Mouse (Mus musculus) MEL (cell line): ENCODE results near the gene Mcat. TPM values are rescaled to one million over a fixed set of nuclear protein-coding genes. Genes with fewer than 3 reads are reported as not detected.

Experiments used
- DNase-seq: peaks from one replicate; pipeline ENCODE4 v3.0.0; 2011; ENCODE audit warnings: low read depth, low spot score
- H3K27ac ChIP-seq: 2 replicates; pipeline ENCODE4 v1.5.1; 2012; ENCODE audit warnings: low read depth, mild to moderate bottlenecking, control low read depth, low read length, moderate library complexity; ENCODE audit not compliant: control insufficient read depth
- H3K27me3 ChIP-seq, 2 experiments: fragments of 150-350 bp in 1 of 2; sonication (generic) in 1 of 2; 2 replicates each; pipeline ENCODE4 v1.6.1; 2012; ENCODE audit warnings: low read length in 2 of 2, mild to moderate bottlenecking in 2 of 2, improper control_type of control experiment in 1 of 2, moderate library complexity in 1 of 2; ENCODE audit not compliant: insufficient read depth in 2 of 2, control insufficient read depth in 1 of 2
- H3K36me3 ChIP-seq, 2 experiments: 2 replicates each; pipeline ENCODE4 v1.6.1; 2012 to 2014; ENCODE audit warnings: low read length in 2 of 2, improper control_type of control experiment in 1 of 2, inconsistent platforms in 1 of 2, mild to moderate bottlenecking in 1 of 2; ENCODE audit not compliant: insufficient read depth in 2 of 2, control insufficient read depth in 1 of 2
- H3K4me1 ChIP-seq, 2 experiments: fragments of 150-350 bp in 1 of 2; sonication (generic) in 1 of 2; 2 replicates each; pipeline ENCODE4 v1.6.1; 2012; ENCODE audit warnings: low read length in 2 of 2, improper control_type of control experiment in 1 of 2, mild to moderate bottlenecking in 1 of 2; ENCODE audit not compliant: insufficient read depth in 2 of 2, control insufficient read depth in 1 of 2
- H3K4me3 ChIP-seq, 2 experiments: fragments of 150-350 bp in 1 of 2; sonication (generic) in 1 of 2; 2 replicates each; pipeline ENCODE4 v1.5.1; 2012; ENCODE audit warnings: low read depth in 2 of 2, low read length in 2 of 2, mild to moderate bottlenecking in 2 of 2, moderate library complexity in 2 of 2, control low read depth in 1 of 2, improper control_type of control experiment in 1 of 2; ENCODE audit not compliant: control insufficient read depth in 1 of 2, insufficient read depth in 1 of 2
- H3K79me2 ChIP-seq: 2 replicates; pipeline ENCODE4 v1.6.1; 2012; ENCODE audit warnings: mild to moderate bottlenecking, low read length, moderate library complexity; ENCODE audit not compliant: control insufficient read depth, poor library complexity, insufficient read depth
- H3K9ac ChIP-seq: 2 replicates; pipeline ENCODE4 v1.6.1; 2012; ENCODE audit warnings: low read depth, mild to moderate bottlenecking, control low read depth, low read length, moderate library complexity; ENCODE audit not compliant: control insufficient read depth, poor library complexity, severe bottlenecking
- H3K9me3 ChIP-seq: fragments of 150-350 bp; sonication (generic); replicated peaks from 2 replicates; pipeline ENCODE4 v1.6.1; 2012; ENCODE audit warnings: mild to moderate bottlenecking, low read length, improper control_type of control experiment, moderate library complexity; ENCODE audit not compliant: insufficient read depth
- BHLHE40 ChIP-seq: IDR thresholded peaks from 2 replicates; pipeline ENCODE4 v1.6.1; 2012; ENCODE audit warnings: low read depth, mild to moderate bottlenecking, inconsistent platforms, low read length, improper control_type of control experiment, borderline replicate concordance
- CHD1 ChIP-seq: IDR thresholded peaks from 2 replicates; pipeline ENCODE4 v1.6.1; 2012; ENCODE audit warnings: low read depth, mild to moderate bottlenecking, inconsistent platforms, low read length, improper control_type of control experiment
- CTCF ChIP-seq, 3 experiments: IDR thresholded peaks in 2 of 3; conservative IDR thresholded peaks in 1 of 3; 2 replicates each; pipeline ENCODE4 v1.5.1; 2011 to 2012; ENCODE audit warnings: low read length in 3 of 3, low read depth in 2 of 3, mild to moderate bottlenecking in 2 of 3, improper control_type of control experiment in 1 of 3, inconsistent platforms in 1 of 3, mixed read lengths in 1 of 3, moderate library complexity in 1 of 3; ENCODE audit not compliant: control insufficient read depth in 1 of 3, insufficient read depth in 1 of 3, poor library complexity in 1 of 3, severe bottlenecking in 1 of 3
- ELF1 ChIP-seq: IDR thresholded peaks from 2 replicates; pipeline ENCODE4 v1.6.1; 2014; ENCODE audit warnings: low read depth, mild to moderate bottlenecking, inconsistent platforms, low read length, improper control_type of control experiment, moderate library complexity
- EP300 ChIP-seq, 2 experiments: IDR thresholded peaks; 2 replicates each; pipeline ENCODE4 v1.6.1; 2011; ENCODE audit warnings: improper control_type of control experiment in 2 of 2, low read length in 2 of 2, low read depth in 1 of 2, mild to moderate bottlenecking in 1 of 2
- ETS1 ChIP-seq: IDR thresholded peaks from 2 replicates; pipeline ENCODE4 v1.6.1; 2012; ENCODE audit warnings: low read depth, mild to moderate bottlenecking, inconsistent platforms, low read length, improper control_type of control experiment, moderate library complexity
- GABPA ChIP-seq: IDR thresholded peaks from 2 replicates; pipeline ENCODE4 v1.6.1; 2012; ENCODE audit warnings: low read depth, mild to moderate bottlenecking, inconsistent platforms, low read length, improper control_type of control experiment, moderate library complexity
- HCFC1 ChIP-seq: IDR thresholded peaks from 2 replicates; pipeline ENCODE4 v1.6.1; 2012; ENCODE audit warnings: low read depth, mild to moderate bottlenecking, inconsistent platforms, low read length, improper control_type of control experiment, moderate library complexity
- JUND ChIP-seq: IDR thresholded peaks from 2 replicates; pipeline ENCODE4 v1.6.1; 2011; ENCODE audit warnings: low read depth, mild to moderate bottlenecking, improper control_type of control experiment, low read length
- KAT2A ChIP-seq: conservative IDR thresholded peaks from 2 replicates; pipeline ENCODE4 v1.6.1; 2012; ENCODE audit warnings: low read depth, low read length, improper control_type of control experiment, inconsistent platforms
- MAX ChIP-seq: IDR thresholded peaks from 2 replicates; pipeline ENCODE4 v1.6.1; 2011; ENCODE audit warnings: low read length, improper control_type of control experiment
- MEF2A ChIP-seq: IDR thresholded peaks from 2 replicates; pipeline ENCODE4 v1.6.1; 2014; ENCODE audit warnings: low read depth, mild to moderate bottlenecking, inconsistent platforms, low read length, improper control_type of control experiment; ENCODE audit not compliant: poor library complexity, insufficient replicate concordance, severe bottlenecking; ENCODE audit errors: extremely low read depth
- MXI1 ChIP-seq: IDR thresholded peaks from 2 replicates; pipeline ENCODE4 v1.6.1; 2011; ENCODE audit warnings: mild to moderate bottlenecking, low read depth, low read length, improper control_type of control experiment
- MYC ChIP-seq: IDR thresholded peaks from 2 replicates; pipeline ENCODE4 v1.6.1; 2011; ENCODE audit warnings: low read depth, mild to moderate bottlenecking, low read length, improper control_type of control experiment, moderate library complexity
- NRF1 ChIP-seq: IDR thresholded peaks from 2 replicates; pipeline ENCODE4 v1.6.1; 2014; ENCODE audit warnings: low read depth, mild to moderate bottlenecking, inconsistent platforms, low read length, improper control_type of control experiment, moderate library complexity; ENCODE audit not compliant: poor library complexity, insufficient read depth, severe bottlenecking
- POLR2A ChIP-seq, 2 experiments: IDR thresholded peaks; 2 replicates each; pipeline ENCODE4 v1.6.1; 2011 to 2012; ENCODE audit warnings: low read length in 2 of 2, mild to moderate bottlenecking in 2 of 2, control low read depth in 1 of 2, improper control_type of control experiment in 1 of 2, low read depth in 1 of 2, moderate library complexity in 1 of 2; ENCODE audit not compliant: control insufficient read depth in 1 of 2, insufficient read depth in 1 of 2, poor library complexity in 1 of 2
- POLR2AphosphoS2 ChIP-seq: IDR thresholded peaks from 2 replicates; pipeline ENCODE4 v1.6.1; 2011; ENCODE audit warnings: low read length, improper control_type of control experiment
- RAD21 ChIP-seq: IDR thresholded peaks from 2 replicates; pipeline ENCODE4 v1.6.1; 2011; ENCODE audit warnings: mild to moderate bottlenecking, low read depth, low read length, improper control_type of control experiment
- RCOR1 ChIP-seq: IDR thresholded peaks from 2 replicates; pipeline ENCODE4 v1.6.1; 2012; ENCODE audit warnings: low read depth, mild to moderate bottlenecking, inconsistent platforms, low read length, improper control_type of control experiment
- SIN3A ChIP-seq: IDR thresholded peaks from 2 replicates; pipeline ENCODE4 v1.6.1; 2012; ENCODE audit warnings: low read length, improper control_type of control experiment, inconsistent platforms
- TAL1 ChIP-seq: IDR thresholded peaks from 2 replicates; pipeline ENCODE4 v1.6.1; 2012; ENCODE audit warnings: mild to moderate bottlenecking, inconsistent platforms, low read length, moderate library complexity, mixed read lengths
- TBP ChIP-seq: IDR thresholded peaks from 2 replicates; pipeline ENCODE4 v1.8.0; 2011; ENCODE audit warnings: low read depth, low read length, improper control_type of control experiment
- TCF12 ChIP-seq: IDR thresholded peaks from 2 replicates; pipeline ENCODE4 v1.6.1; 2014; ENCODE audit warnings: low read depth, mild to moderate bottlenecking, inconsistent platforms, low read length, improper control_type of control experiment, moderate library complexity
- UBTF ChIP-seq: IDR thresholded peaks from 2 replicates; pipeline ENCODE4 v1.6.1; 2012; ENCODE audit warnings: low read depth, mild to moderate bottlenecking, inconsistent platforms, low read length, improper control_type of control experiment, moderate library complexity, borderline replicate concordance; ENCODE audit not compliant: insufficient read depth
- USF1 ChIP-seq: IDR thresholded peaks from 2 replicates; pipeline ENCODE4 v1.6.1; 2014; ENCODE audit warnings: low read depth, mild to moderate bottlenecking, inconsistent platforms, low read length, improper control_type of control experiment, moderate library complexity
- USF2 ChIP-seq, 2 experiments: IDR thresholded peaks; 2 replicates each; pipeline ENCODE4 v1.6.1; 2011 to 2012; ENCODE audit warnings: improper control_type of control experiment in 2 of 2, low read length in 2 of 2, borderline replicate concordance in 1 of 2, inconsistent platforms in 1 of 2, low read depth in 1 of 2, mild to moderate bottlenecking in 1 of 2; ENCODE audit not compliant: insufficient read depth in 1 of 2
- ZMIZ1 ChIP-seq: IDR thresholded peaks from 2 replicates; pipeline ENCODE4 v1.6.1; 2012; ENCODE audit warnings: low read depth, mild to moderate bottlenecking, inconsistent platforms, low read length, improper control_type of control experiment, moderate library complexity
- polyA plus RNA-seq, 2 experiments: library from polyadenylated mRNA; stranded (reverse) in 1 of 2; unstranded in 1 of 2; fragments of >175 nt in 1 of 2; fragments of >200 nt in 1 of 2; gene quantifications; 2 replicates each; pipeline versions ENCODE4 v1.2.1 to v1.2.4; 2012; ENCODE audit warnings: low replicate concordance in 2 of 2, low read depth in 1 of 2; ENCODE audit not compliant: insufficient read length in 2 of 2, insufficient read depth in 1 of 2, missing spikeins in 1 of 2
- total RNA-seq: library from RNA; depleted of rRNA; stranded (reverse); fragments of 300-350 nt; gene quantifications from 2 replicates; pipeline ENCODE4 v1.2.3, GENCODE M21; 2012

Gene Mcat
- total and polyA plus RNA-seq, 3 experiments = 28.8 to 35.9 TPM; not detected in 1

DNA sequence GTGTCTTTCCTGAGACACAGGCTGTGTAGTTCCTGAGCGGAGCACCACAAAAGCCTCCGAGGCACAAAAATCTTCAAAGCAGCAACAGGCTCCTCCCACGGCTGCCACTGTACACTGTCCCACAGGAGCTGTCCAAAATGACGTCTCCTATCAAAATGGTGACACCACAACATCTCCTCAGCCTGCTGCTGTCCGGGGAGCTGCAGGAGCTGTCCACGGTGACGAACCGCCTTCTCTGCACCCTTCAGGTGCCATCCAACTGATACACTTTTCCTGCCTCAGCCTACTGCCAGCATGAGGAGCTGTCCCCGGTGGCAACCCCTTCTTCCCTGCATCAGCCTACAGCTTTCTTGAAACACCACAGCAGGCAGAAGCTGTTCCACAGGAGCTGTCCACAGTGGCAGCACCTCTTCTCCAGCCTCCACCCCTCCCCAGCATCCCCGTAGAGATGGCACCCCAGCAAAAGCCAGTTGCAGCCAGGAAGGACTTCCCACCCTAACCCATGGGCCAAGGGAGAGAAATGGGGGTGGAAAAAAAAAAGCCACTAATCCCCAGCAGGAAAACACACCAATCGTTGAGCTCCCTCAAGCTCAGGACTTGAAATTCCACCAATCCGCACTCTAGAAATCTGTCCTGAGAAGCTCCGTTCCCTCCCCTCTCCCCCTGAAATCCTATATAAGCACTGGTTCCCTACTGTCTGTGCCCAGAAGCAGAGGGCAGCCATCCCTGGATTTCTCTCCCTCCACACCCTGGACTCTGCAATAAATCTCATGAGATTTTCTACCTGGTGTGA, 50.9 kb downstream of the Mcat start:
- DNase-seq = peak; percentile 35
- Histone ChIP-seq H3K27ac (no peak overlapping the region), H3K27me3 (0 out of 4 replicates have a peak, but pooled peaks cover 0 to 1% of the 10 kb centered on the region in 2 experiments), H3K4me3 (no peak overlapping the region), H3K9me3 (no peaks in the 10 kb centered on the region), H3K9ac (no peak overlapping the region), H3K4me1 (no peaks in the 10 kb centered on the region), H3K79me2 (no peaks in the 10 kb centered on the region; the same call in 1 of the 2 replicates), H3K36me3 (peaks cover 0 to 2% of the 10 kb centered on the region in 2 experiments; a peak in 1 of 4 replicates)
- TF ChIP-seq SIN3A (peak; percentile 69), HCFC1 (no peak), TCF12 (no peak), JUND (no peak), MXI1 (peak; percentile 57)

- 0 out of 4 replicates have a peak, but pooled peaks cover 0 to 1% of the 10 kb centered on the region in 2 experiments for H3K27me3 ChIP-seq
- TF ChIP-seq TAL1 = no peak
- no peak for TF ChIP-seq CHD1
- TF ChIP-seq MYC = no peak
- peak; percentile 92 for TF ChIP-seq NRF1
- peak; percentile 98 for TF ChIP-seq SIN3A
- peak; percentile 94 for TF ChIP-seq ELF1
- TF ChIP-seq USF2 (IDR thresholded peaks at IDR 0.05; ENCODE audit: borderline replicate concordance in 1 of 2, insufficient read depth in 1 of 2, low read depth in 1 of 2, low read length in 2 of 2) = no peak
- no peak for TF ChIP-seq POLR2AphosphoS2
- TF ChIP-seq POLR2A (IDR thresholded peaks at IDR 0.05; ENCODE audit: control insufficient read depth in 1 of 2, insufficient read depth in 1 of 2, low read depth in 1 of 2, low read length in 2 of 2, poor library complexity in 1 of 2) = peak in 1 of 2 experiments; percentile 69; a peak in 2 of 4 replicates
- TF ChIP-seq USF1 = no peak
- TF ChIP-seq TBP = no peak
- no peak for TF ChIP-seq RCOR1
- peak; percentile 11; the same call in 1 of the 2 replicates for TF ChIP-seq ZMIZ1
- TF ChIP-seq EP300 (IDR thresholded peaks at IDR 0.05; ENCODE audit: low read depth in 1 of 2, low read length in 2 of 2) = no peak
- no peak for TF ChIP-seq MEF2A
- no peak for TF ChIP-seq BHLHE40
- TF ChIP-seq MXI1 = peak; percentile 89
- no peak for TF ChIP-seq RAD21
- TF ChIP-seq CTCF (IDR thresholded peaks at IDR 0.05 in 2 of 3, conservative IDR thresholded peaks at IDR 0.05 in 1 of 3; ENCODE audit: control insufficient read depth in 1 of 3, insufficient read depth in 1 of 3, low read depth in 2 of 3, low read length in 3 of 3, poor library complexity in 1 of 3, severe bottlenecking in 1 of 3) = no peak
- no peak; the same call in 1 of the 2 replicates for TF ChIP-seq TCF12
- peak; percentile 8; the same call in 1 of the 2 replicates for TF ChIP-seq ETS1
- TF ChIP-seq MAX = 0 out of 2 replicates have a peak, but pooled peaks have one; percentile 35
- no peak for TF ChIP-seq KAT2A
- no peak for TF ChIP-seq GABPA
- no peak for TF ChIP-seq UBTF
These were observed 52.7 kb downstream of the Mcat start, which contains the start of gene Ttll1 for GRCm38 (mm10) chr15:83510805-83511405. Gene Ttll1, minus strand, starts transcription at chr15:83510893.

More at GRCm38 (mm10) chr15:83510805-83511405, 52.7 kb downstream of the Mcat start, which contains the start of gene Ttll1:
- peak; percentile 97 for DNase-seq
- H3K4me3 ChIP-seq = peak within 1 kb of the TSS; percentile 80 to 91
- H3K27ac ChIP-seq = peak within 1 kb of the TSS; percentile 27; the same call in 1 of the 2 replicates
- H3K9me3 ChIP-seq = no peaks in the 10 kb centered on the region
- peaks cover 0 to 2% of the 10 kb centered on the region in 2 experiments; a peak in 1 of 4 replicates for H3K36me3 ChIP-seq
- H3K4me1 ChIP-seq = no peaks in the 10 kb centered on the region
- peak within 1 kb of the TSS; percentile 68 for H3K9ac ChIP-seq
- H3K79me2 ChIP-seq = no peaks in the 10 kb centered on the region; the same call in 1 of the 2 replicates
